11 mouse cellular contexts compared by ENCODE assay signal in genomic region chr4:138517153-138517789, GRCm38 (mm10).
DNase-seq lines count a peak whose midpoint lies in the region; ATAC-seq lines count a peak whose summit lies in the region.
"Had no signal": no experiment of that assay in that cellular context is flagged by ENCODE, and none has a peak within 500 bp of the region (broad histone marks: within the 10 kb centered on the region; RNA-seq: fewer than 3 reads in every experiment).

No protein-coding gene starts in this region.

- H3K36me3 ChIP-seq in neural tube, embryonic 14.5 days (ENCODE audit: control insufficient read depth, insufficient read depth, low read length) = no peaks in the 10 kb centered on the region
- H3K36me3 ChIP-seq in heart, embryonic 11.5 days (ENCODE audit: control insufficient read depth, insufficient read depth, low read length) = no peaks in the 10 kb centered on the region
- H3K36me3 ChIP-seq: limb, embryonic 12.5 days had no signal

- peaks cover 23% of the 10 kb centered on the region for H3K4me1 ChIP-seq in neural tube, embryonic 14.5 days (ENCODE audit: control insufficient read depth, insufficient read depth, low read length)
- no peaks in the 10 kb centered on the region for H3K4me1 ChIP-seq in heart, embryonic 11.5 days (ENCODE audit: control insufficient read depth, insufficient read depth, low read length)

- H3K9me3 ChIP-seq in neural tube, embryonic 14.5 days (ENCODE audit: control insufficient read depth, low read length) = no peaks in the 10 kb centered on the region
- H3K9me3 ChIP-seq in heart, embryonic 11.5 days (replicated peaks; ENCODE audit: control insufficient read depth, low read length) = no peaks in the 10 kb centered on the region
- H3K9me3 ChIP-seq: limb, embryonic 12.5 days had no signal

- H3K27me3 ChIP-seq in neural tube, embryonic 14.5 days (ENCODE audit: control insufficient read depth, insufficient read depth, low read length) = no peaks in the 10 kb centered on the region
- H3K27me3 ChIP-seq in heart, embryonic 11.5 days (ENCODE audit: control insufficient read depth, insufficient read depth, low read length) = peaks cover 27% of the 10 kb centered on the region

- no peak overlapping the region for H3K4me3 ChIP-seq in neural tube, embryonic 14.5 days (ENCODE audit: low read depth, low read length)
- H3K4me3 ChIP-seq in heart, embryonic 11.5 days (ENCODE audit: low read depth, low read length) = no peak overlapping the region
- H3K4me3 ChIP-seq: limb, embryonic 12.5 days had no signal

- DNase-seq in frontal cortex, adult 2 months (ENCODE audit: extremely low spot score in 1 of 2, low spot score in 1 of 2) = peak; percentile 61 to 83
- no peak for DNase-seq in frontal cortex, postnatal 14 days (ENCODE audit: low spot score in 2 of 2)
- peak; percentile 40 for DNase-seq in embryo, embryonic 11 days
- DNase-seq in layer of hippocampus, adult 9-11 months = peak; percentile 87
- no peak for DNase-seq in ovary, postnatal 14 days (ENCODE audit: low spot score)
- DNase-seq in urinary bladder, postnatal 14 days (ENCODE audit: low spot score) = no peak
- DNase-seq: cerebellum, adult 9-11 months; heart, postnatal 4 days had no signal

- ATAC-seq in neural tube, embryonic 14.5 days (ENCODE audit: low read depth) = peak; percentile 71
- no peak for ATAC-seq in heart, embryonic 11.5 days (replicated peaks; ENCODE audit: insufficient number of reproducible peaks, low FRiP score, low TSS enrichment)

- H3K27ac ChIP-seq in neural tube, embryonic 14.5 days (ENCODE audit: low read depth, low read length) = 0 out of 2 replicates have a peak overlapping the region, but pooled peaks have one; percentile 23
- no peak overlapping the region for H3K27ac ChIP-seq in heart, embryonic 11.5 days (ENCODE audit: low read depth, low read length)
- H3K27ac ChIP-seq: limb, embryonic 12.5 days had no signal

- no peak overlapping the region for H3K9ac ChIP-seq in neural tube, embryonic 14.5 days (replicated peaks; ENCODE audit: low read depth, low read length)
- H3K9ac ChIP-seq in heart, embryonic 11.5 days (ENCODE audit: low read depth, low read length) = no peak overlapping the region
- H3K9ac ChIP-seq: limb, embryonic 12.5 days had no signal

- no peak overlapping the region for H3K4me2 ChIP-seq in neural tube, embryonic 14.5 days (ENCODE audit: low read depth, low read length)
- no peak overlapping the region for H3K4me2 ChIP-seq in heart, embryonic 11.5 days
- H3K4me2 ChIP-seq: limb, embryonic 12.5 days had no signal

- 15% methylated on average over 9 of the region's 9 CpGs for WGBS in neural tube, embryonic 14.5 days
- WGBS in heart, embryonic 11.5 days (ENCODE audit: insufficient replicate concordance) = 45% methylated on average over 9 of the region's 9 CpGs

Comparison
In these comparisons a context has a peak if more than half of its experiments do, and no peak if none do; other contexts are left out.
1. DNase-seq: peak in frontal cortex, adult 2 months (2 of 2), embryo, embryonic 11 days (single experiment) and layer of hippocampus, adult 9-11 months (single experiment); none in frontal cortex, postnatal 14 days (0 of 2), ovary, postnatal 14 days (single experiment) and urinary bladder, postnatal 14 days (single experiment).